Mouse (Mus musculus): ENCODE measurements at regions not wholly inside any gene's neighbourhood (a gene's known extent, or its start where the extent isn't known, plus 50 kb on each side); places are given as distances from the start of the nearest gene placed in this dataset.

DNA sequence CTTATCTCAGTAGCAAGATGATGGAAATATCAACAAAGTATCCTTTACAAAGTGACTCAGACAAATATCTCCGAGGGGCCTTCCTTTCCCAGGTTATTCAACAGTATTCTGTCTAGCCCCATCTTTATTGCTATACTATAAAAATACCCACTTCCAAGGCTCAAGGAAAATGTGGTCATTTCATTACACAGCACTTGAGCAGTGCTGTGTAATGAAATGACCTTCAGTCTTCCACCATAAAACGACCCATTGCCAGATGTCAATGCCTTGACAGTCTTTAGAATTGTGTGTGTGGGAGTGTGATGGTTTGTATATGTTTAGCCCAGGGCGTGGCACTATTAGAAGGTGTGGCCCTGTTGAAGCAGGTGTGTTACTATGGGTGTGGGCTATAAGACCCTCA is 124.3 kb upstream of the Teddm2 start:
- H3K4me3 ChIP-seq: no peak overlapping the region
- 64% methylated on average over 3 of the region's 3 CpGs for WGBS
- H3K4me1 ChIP-seq (replicated peaks): no peaks in the 10 kb centered on the region

DNA sequence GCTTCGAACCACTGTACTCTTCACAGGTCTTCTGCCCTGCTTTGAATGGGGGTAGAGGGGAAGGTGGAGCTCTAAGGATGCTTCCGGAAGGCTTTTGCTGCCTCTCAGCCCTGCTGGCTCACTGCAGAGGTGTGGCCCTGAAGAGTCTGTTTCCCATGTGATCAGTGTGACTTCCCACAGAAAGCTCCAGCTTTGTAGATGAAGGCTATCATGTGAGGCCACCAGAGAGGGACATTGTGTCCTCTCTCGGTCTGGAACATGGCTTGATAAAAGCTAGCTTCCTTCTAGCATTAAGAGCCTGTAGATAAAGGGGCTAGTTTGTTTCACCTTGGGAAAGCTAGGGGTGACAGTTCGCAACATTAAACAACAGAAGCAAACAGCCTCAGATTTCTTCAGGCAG is 127.3 kb upstream of the Teddm2 start:
- no peak overlapping the region for H3K27ac ChIP-seq (ENCODE audit: poor library complexity, severe bottlenecking)
- H3K4me2 ChIP-seq: no peak overlapping the region
- H3K9ac ChIP-seq: no peak overlapping the region
- no peaks in the 10 kb centered on the region for H3K9me3 ChIP-seq (replicated peaks)
- WGBS: 59% methylated on average over 4 of the region's 4 CpGs
- no peaks in the 10 kb centered on the region for H3K27me3 ChIP-seq (replicated peaks)
- no peaks in the 10 kb centered on the region for H3K4me1 ChIP-seq (replicated peaks)
- no peaks in the 10 kb centered on the region for H3K36me3 ChIP-seq
- ATAC-seq (ENCODE audit: insufficient number of reproducible peaks, low FRiP score): no peak
- no peak overlapping the region for H3K4me3 ChIP-seq

More for the DNA sequence above, 124.3 kb upstream of the Teddm2 start:
- Histone ChIP-seq H3K4me2 (no peak overlapping the region), H3K27me3 (replicated peaks) (no peaks in the 10 kb centered on the region), H3K9ac (no peak overlapping the region), H3K36me3 (no peaks in the 10 kb centered on the region), H3K9me3 (replicated peaks) (no peaks in the 10 kb centered on the region), H3K27ac (ENCODE audit: poor library complexity, severe bottlenecking) (no peak overlapping the region)
- no peak for ATAC-seq (ENCODE audit: insufficient number of reproducible peaks, low FRiP score)

DNA sequence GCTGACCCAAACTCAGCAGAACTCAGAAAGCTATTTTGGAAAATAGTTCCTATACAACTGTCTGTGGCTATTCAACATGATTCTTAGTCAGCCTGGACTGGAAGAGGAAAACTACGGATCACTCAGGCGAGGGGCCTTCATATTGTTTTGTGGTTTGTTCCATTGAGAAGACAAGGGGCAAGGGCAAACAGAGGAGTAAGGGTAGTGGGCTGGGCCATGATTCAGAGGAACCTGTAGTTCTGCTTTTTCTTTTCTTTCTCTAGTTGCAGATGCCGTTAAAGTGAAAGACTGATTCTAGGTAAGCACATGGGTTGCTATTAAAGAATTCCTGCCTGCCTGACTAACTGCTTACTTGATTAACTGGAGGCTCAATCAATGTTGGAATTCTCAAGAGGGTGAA is 129.8 kb upstream of the Teddm2 start:
- Histone ChIP-seq H3K27me3 (replicated peaks) (no peaks in the 10 kb centered on the region), H3K9ac (no peak overlapping the region), H3K4me1 (replicated peaks) (peaks cover 11% of the 10 kb centered on the region), H3K9me3 (replicated peaks) (no peaks in the 10 kb centered on the region), H3K4me2 (no peak overlapping the region), H3K27ac (ENCODE audit: poor library complexity, severe bottlenecking) (no peak overlapping the region), H3K36me3 (no peaks in the 10 kb centered on the region), H3K4me3 (no peak overlapping the region)
- 69% methylated on average over 3 of the region's 3 CpGs for WGBS
- ATAC-seq (ENCODE audit: insufficient number of reproducible peaks, low FRiP score): no peak

DNA sequence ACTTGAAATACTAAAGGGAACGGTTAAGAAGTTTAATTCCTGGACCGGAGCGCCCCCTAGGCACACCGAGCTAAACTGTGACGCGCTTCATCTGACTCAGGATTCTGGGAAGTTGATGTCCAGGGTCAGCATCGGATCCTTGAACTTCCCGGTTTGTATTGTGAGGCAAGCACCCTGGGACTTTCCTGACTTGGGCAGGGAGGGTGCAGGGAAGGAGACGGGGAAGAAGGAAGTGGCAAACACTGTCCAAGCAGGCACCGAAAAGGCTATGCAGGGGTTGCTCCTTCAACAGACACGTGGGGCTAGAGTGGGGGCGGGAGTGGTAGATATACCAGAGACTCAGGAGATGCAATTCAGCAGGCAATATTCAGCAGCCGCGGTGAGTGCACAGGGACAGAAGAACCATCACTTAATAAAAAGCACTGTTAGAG is 132.7 kb upstream of the Teddm2 start:
- no peaks in the 10 kb centered on the region for H3K9me3 ChIP-seq (replicated peaks)
- no peaks in the 10 kb centered on the region for H3K36me3 ChIP-seq
- H3K9ac ChIP-seq: no peak overlapping the region; the same call in 1 of the 2 replicates
- peak overlapping the region; percentile 21 for H3K4me3 ChIP-seq
- H3K27ac ChIP-seq (ENCODE audit: poor library complexity, severe bottlenecking): no peak overlapping the region
- WGBS: 12% methylated on average over 14 of the region's 14 CpGs
- peaks cover 11% of the 10 kb centered on the region for H3K4me1 ChIP-seq (replicated peaks)
- ATAC-seq (ENCODE audit: insufficient number of reproducible peaks, low FRiP score): 0 out of 2 replicates have a peak, but pooled peaks have one; percentile 38
- H3K27me3 ChIP-seq (replicated peaks): no peaks in the 10 kb centered on the region
- peak overlapping the region; percentile 66 for H3K4me2 ChIP-seq

DNA sequence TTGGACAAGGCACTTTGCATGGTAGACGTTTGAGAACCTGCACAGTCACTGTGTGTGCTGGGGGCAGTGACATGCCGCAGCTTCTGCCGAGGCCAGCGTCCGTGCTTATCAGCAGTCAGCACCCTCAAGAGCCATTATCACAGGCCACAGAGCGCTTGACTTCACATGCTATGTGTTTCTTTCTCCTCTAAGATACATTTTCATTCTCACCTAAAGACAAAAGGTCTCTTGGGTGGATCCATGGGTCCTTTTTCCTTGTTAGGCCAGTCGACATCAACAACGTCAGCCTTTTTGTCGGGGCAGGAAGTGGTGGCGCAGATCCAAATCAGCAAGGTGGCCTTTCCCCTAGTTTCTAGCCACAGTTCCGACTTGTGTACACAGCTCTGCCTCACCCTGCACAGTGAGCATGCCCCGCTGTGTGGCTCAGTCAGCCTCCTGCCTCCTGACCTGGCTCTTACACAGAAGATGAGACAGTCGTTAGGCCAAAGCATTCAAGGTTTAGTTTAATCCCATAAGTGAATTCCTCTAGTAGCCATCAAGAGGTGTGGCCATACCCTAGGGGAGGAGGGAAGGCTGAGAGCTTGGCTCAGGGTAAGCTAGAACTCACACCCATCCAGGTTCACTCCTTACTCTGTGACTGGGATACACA is 134.1 kb upstream of the Teddm2 start:
- Histone ChIP-seq H3K4me1 (replicated peaks) (peaks cover 15% of the 10 kb centered on the region), H3K4me2 (peak overlapping the region; percentile 38), H3K9me3 (replicated peaks) (no peaks in the 10 kb centered on the region), H3K27me3 (replicated peaks) (no peaks in the 10 kb centered on the region), H3K27ac (ENCODE audit: poor library complexity, severe bottlenecking) (peak overlapping the region; percentile 76), H3K4me3 (no peak overlapping the region), H3K36me3 (no peaks in the 10 kb centered on the region), H3K9ac (no peak overlapping the region)
- peak; percentile 97 for ATAC-seq (ENCODE audit: insufficient number of reproducible peaks, low FRiP score)
- WGBS: 9% methylated on average over 13 of the region's 13 CpGs

DNA sequence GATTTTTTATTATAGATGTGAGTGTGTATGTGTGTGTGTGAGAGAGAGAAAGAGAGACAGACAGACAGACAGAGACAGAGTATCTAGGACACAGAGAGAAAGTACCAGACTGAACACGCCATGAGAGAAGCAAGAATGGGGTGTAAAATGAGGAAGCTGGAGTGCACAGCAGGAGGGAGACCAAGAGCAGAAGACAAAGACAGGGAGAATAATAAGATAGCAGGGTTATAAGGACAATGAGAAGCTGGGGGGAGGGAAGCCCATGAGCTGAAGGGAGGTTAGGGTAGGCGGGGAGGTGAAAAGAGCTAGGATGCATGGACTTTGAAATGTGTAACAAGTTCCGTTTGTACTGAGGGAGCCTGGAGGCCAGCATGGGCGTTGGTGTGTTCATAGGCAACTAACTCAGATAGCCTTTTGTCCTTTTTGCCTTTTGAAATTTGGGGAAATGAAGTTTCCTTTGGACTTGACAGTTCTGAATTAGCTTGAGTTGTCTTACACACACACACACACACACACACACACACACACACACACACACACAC is 136.8 kb upstream of the Teddm2 start:
- Histone ChIP-seq H3K27ac (ENCODE audit: poor library complexity, severe bottlenecking) (no peak overlapping the region), H3K9me3 (replicated peaks) (no peaks in the 10 kb centered on the region), H3K27me3 (replicated peaks) (no peaks in the 10 kb centered on the region), H3K4me3 (no peak overlapping the region), H3K36me3 (no peaks in the 10 kb centered on the region), H3K4me2 (no peak overlapping the region), H3K9ac (no peak overlapping the region), H3K4me1 (replicated peaks) (peaks cover 15% of the 10 kb centered on the region)
- 64% methylated on average over 4 of the region's 4 CpGs for WGBS
- no peak for ATAC-seq (ENCODE audit: insufficient number of reproducible peaks, low FRiP score)

DNA sequence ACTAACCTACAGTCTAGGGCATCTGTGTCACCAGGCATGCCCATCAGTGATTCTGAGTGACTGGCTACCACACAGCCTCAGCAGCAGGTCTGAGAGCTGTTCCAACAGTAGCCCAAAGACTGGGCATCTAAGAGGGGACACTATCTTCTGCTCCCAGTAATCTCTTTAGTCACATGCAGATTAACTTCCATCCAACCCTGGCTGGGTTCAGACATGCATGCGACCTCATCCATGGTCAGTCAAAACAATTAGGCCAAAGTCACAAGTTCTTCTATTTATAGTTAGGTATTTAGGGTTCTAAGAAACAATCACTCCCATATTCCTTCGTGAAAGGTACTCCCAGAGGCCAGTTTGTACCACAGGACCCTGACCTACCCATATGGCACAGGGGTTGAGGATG is 138.2 kb upstream of the Teddm2 start:
- H3K9ac ChIP-seq: no peak overlapping the region
- ATAC-seq (ENCODE audit: insufficient number of reproducible peaks, low FRiP score): no peak
- H3K9me3 ChIP-seq (replicated peaks): no peaks in the 10 kb centered on the region
- no peak overlapping the region for H3K27ac ChIP-seq (ENCODE audit: poor library complexity, severe bottlenecking)
- no peak overlapping the region for H3K4me2 ChIP-seq
- H3K27me3 ChIP-seq (replicated peaks): no peaks in the 10 kb centered on the region
- 66% methylated on average over 2 of the region's 2 CpGs for WGBS
- H3K4me1 ChIP-seq (replicated peaks): peaks cover 15% of the 10 kb centered on the region
- no peaks in the 10 kb centered on the region for H3K36me3 ChIP-seq
- H3K4me3 ChIP-seq: no peak overlapping the region

DNA sequence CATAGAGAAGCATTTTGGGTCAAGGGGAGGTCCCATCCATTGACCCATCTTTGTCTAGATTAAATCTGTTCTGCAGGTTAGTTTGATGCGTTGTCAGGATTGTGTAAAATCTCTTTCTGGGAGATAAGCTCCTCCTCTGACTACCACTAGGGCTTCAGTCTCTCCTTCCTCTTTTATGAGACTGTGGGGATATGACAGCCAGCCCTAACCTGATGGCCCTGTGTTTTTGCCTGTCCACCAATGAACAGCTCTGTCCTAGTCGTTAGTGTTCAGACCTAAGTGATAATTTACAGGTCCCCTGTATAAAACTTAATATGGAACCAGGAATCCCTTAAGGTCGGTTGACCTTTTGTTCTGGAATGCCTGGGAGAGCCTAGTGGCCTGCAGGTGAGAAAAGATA is 140.9 kb upstream of the Teddm2 start:
- Histone ChIP-seq H3K36me3 (no peaks in the 10 kb centered on the region), H3K4me3 (no peak overlapping the region)
- WGBS: 72% methylated on average over 3 of the region's 3 CpGs

DNA sequence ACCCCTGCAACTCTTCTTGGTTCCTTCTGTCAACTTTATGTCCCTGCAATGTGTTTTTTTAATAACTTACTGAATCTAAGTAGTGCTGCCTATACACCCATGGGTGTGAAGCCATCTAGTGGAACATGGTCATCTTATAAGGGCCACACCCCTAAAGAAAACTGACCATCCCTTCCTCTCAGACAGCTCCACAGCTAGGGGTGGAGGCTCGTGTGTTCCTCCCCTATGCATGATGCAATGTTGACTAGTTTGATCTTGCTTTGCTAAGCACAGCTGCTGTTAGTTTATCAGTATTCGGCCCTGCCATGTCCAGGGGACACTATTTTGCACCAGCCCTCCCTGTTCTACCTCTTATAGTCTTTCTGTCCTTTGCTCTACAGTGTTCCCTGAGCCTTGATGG is 142.9 kb upstream of the Teddm2 start:
- Histone ChIP-seq H3K36me3 (no peaks in the 10 kb centered on the region), H3K9ac (no peak overlapping the region), H3K9me3 (replicated peaks) (no peaks in the 10 kb centered on the region), H3K4me2 (no peak overlapping the region), H3K4me1 (replicated peaks) (0 out of 2 replicates have a peak, but pooled peaks cover 4% of the 10 kb centered on the region), H3K4me3 (no peak overlapping the region), H3K27me3 (replicated peaks) (no peaks in the 10 kb centered on the region), H3K27ac (ENCODE audit: poor library complexity, severe bottlenecking) (no peak overlapping the region)
- 61% methylated on average over 2 of the region's 2 CpGs for WGBS
- peak; percentile 78; the same call in 1 of the 2 replicates for ATAC-seq (ENCODE audit: insufficient number of reproducible peaks, low FRiP score)

More for the DNA sequence above, 140.9 kb upstream of the Teddm2 start:
- H3K27me3 ChIP-seq (replicated peaks): no peaks in the 10 kb centered on the region
- no peaks in the 10 kb centered on the region for H3K9me3 ChIP-seq (replicated peaks)
- H3K4me2 ChIP-seq: no peak overlapping the region
- no peak overlapping the region for H3K27ac ChIP-seq (ENCODE audit: poor library complexity, severe bottlenecking)
- no peak for ATAC-seq (ENCODE audit: insufficient number of reproducible peaks, low FRiP score)
- no peak overlapping the region for H3K9ac ChIP-seq
- H3K4me1 ChIP-seq (replicated peaks): 0 out of 2 replicates have a peak, but pooled peaks cover 4% of the 10 kb centered on the region

DNA sequence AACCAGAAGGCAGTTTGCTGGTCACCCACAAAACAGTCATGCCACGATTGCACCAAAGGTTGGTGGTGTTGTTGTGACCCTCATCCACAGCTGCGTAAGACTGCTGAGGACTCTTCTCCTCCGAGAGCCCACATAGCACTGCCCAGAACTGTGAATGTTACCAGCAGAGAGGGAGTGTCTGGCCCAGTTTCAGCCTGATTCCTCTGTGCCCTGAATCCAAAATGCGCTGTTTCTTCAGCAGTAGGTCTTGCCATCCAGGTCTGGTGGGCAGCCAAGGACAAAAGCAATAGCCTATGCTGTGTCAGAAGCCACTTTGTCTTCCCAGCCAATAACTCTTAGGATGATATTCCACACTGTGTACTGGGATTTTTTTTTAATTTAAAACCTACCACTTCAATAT is 144.7 kb upstream of the Teddm2 start:
- H3K9me3 ChIP-seq (replicated peaks): no peaks in the 10 kb centered on the region
- no peaks in the 10 kb centered on the region for H3K4me1 ChIP-seq (replicated peaks)
- no peak overlapping the region for H3K4me2 ChIP-seq
- H3K27me3 ChIP-seq (replicated peaks): no peaks in the 10 kb centered on the region
- WGBS: 81% methylated on average over 4 of the region's 4 CpGs
- no peak overlapping the region for H3K4me3 ChIP-seq
- no peak for ATAC-seq (ENCODE audit: insufficient number of reproducible peaks, low FRiP score)
- H3K36me3 ChIP-seq: no peaks in the 10 kb centered on the region
- no peak overlapping the region for H3K9ac ChIP-seq
- no peak overlapping the region for H3K27ac ChIP-seq (ENCODE audit: poor library complexity, severe bottlenecking)

DNA sequence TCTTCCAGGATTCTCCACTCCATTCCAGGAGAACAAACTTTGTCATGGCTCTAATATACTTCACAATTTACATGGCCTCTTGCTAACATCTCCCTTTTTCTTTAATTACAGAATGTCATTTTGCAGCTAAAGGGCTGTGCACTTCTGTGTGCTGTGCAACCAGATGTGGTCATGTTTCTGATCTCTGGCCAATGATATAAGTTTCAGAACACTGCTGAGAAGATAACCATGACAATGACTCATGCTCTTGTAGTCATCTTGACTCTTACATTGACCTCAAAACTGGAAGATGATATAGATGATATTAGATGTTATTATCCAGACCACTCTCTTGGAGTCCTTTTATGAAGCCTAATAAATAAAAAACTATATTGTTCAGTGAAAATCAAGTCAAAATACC is 145.9 kb upstream of the Teddm2 start:
- Histone ChIP-seq H3K9me3 (replicated peaks) (no peaks in the 10 kb centered on the region), H3K4me3 (no peak overlapping the region), H3K27me3 (replicated peaks) (no peaks in the 10 kb centered on the region), H3K36me3 (no peaks in the 10 kb centered on the region), H3K27ac (ENCODE audit: poor library complexity, severe bottlenecking) (no peak overlapping the region), H3K4me2 (no peak overlapping the region), H3K4me1 (replicated peaks) (no peaks in the 10 kb centered on the region), H3K9ac (no peak overlapping the region)
- ATAC-seq (ENCODE audit: insufficient number of reproducible peaks, low FRiP score): no peak

DNA sequence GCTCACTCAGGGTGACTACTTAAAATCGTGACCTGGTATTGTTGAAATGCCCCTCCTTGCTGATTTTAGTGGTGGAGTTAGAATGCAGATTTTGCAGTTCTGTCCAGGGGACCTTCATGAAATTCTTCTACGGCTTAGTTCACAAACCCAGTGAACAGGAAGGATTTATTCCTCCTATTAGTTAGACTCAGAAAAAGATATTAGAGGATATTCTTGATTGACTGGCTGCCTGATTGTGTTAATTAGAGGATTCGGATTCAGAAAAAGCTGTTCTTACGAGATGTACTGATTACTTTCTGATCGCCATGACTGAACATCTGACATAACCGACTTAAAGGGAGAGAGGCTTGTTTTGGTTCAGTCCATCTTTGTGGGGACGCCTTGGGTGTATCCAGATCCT is 147.3 kb upstream of the Zfp648 start:
- 84% methylated on average over 7 of the region's 7 CpGs for WGBS
- Histone ChIP-seq H3K4me1 (replicated peaks) (no peaks in the 10 kb centered on the region), H3K36me3 (no peaks in the 10 kb centered on the region), H3K4me2 (no peak overlapping the region), H3K27ac (ENCODE audit: poor library complexity, severe bottlenecking) (no peak overlapping the region), H3K27me3 (replicated peaks) (no peaks in the 10 kb centered on the region), H3K9me3 (replicated peaks) (no peaks in the 10 kb centered on the region), H3K9ac (no peak overlapping the region), H3K4me3 (no peak overlapping the region)
- no peak for ATAC-seq (ENCODE audit: insufficient number of reproducible peaks, low FRiP score)
